Mouse (Mus musculus): Measurements from ENCODE around the gene 1700022I11Rik. TPM values are rescaled to one million over a fixed set of nuclear protein-coding genes. Genes with fewer than 3 reads are reported as not detected.
"Not testable (repeated sequence)": the region's sequence is repeated elsewhere in the genome, so short reads cannot be mapped to it uniquely, and the experiment has no call there.

The 1700022I11Rik gene
- polyA plus RNA-seq, 1 experiment from 2014 or later = 0.76 TPM

- H3K27me3 ChIP-seq (ENCODE audit: control insufficient read depth, insufficient read depth, low read length) = 0 out of 2 replicates have a peak, but pooled peaks cover 2% of the 10 kb centered on the region
- no peak overlapping the region for H3K9ac ChIP-seq (replicated peaks; ENCODE audit: low read length)
- ATAC-seq (replicated peaks; ENCODE audit: insufficient number of reproducible peaks, low FRiP score, low TSS enrichment, low read depth) = no peak
- no peak overlapping the region for H3K27ac ChIP-seq (replicated peaks; ENCODE audit: low read depth, low read length)
- H3K36me3 ChIP-seq (replicated peaks; ENCODE audit: control insufficient read depth, insufficient read depth, low read depth, low read length) = no peaks in the 10 kb centered on the region; the same call in 1 of the 2 replicates
- H3K4me2 ChIP-seq (ENCODE audit: low read depth, low read length) = no peak overlapping the region
- H3K9me3 ChIP-seq (replicated peaks; ENCODE audit: control insufficient read depth, low read length) = no peaks in the 10 kb centered on the region
- no peak overlapping the region for H3K4me3 ChIP-seq (ENCODE audit: low read depth, low read length)
- DNase-seq (ENCODE audit: low spot score) = peak; percentile 68
- no peaks in the 10 kb centered on the region for H3K4me1 ChIP-seq (ENCODE audit: control insufficient read depth, insufficient read depth, low read length)
- 37% methylated on average over 4 of the region's 4 CpGs for WGBS
Measured at GRCm38 (mm10) chr4:42961592-42961991, 7.8 kb upstream of the 1700022I11Rik start.

GRCm38 (mm10) chr4:42963480-42963879, 5.9 kb upstream of the 1700022I11Rik start:
- WGBS = 93% methylated on average over 2 of the region's 2 CpGs
- H3K9me3 ChIP-seq (replicated peaks; ENCODE audit: control insufficient read depth, low read length) = no peaks in the 10 kb centered on the region
- H3K9ac ChIP-seq (replicated peaks; ENCODE audit: low read length) = no peak overlapping the region
- DNase-seq (ENCODE audit: low spot score) = no peak
- H3K4me1 ChIP-seq (ENCODE audit: control insufficient read depth, insufficient read depth, low read length) = no peaks in the 10 kb centered on the region
- H3K27ac ChIP-seq (replicated peaks; ENCODE audit: low read depth, low read length) = no peak overlapping the region
- H3K27me3 ChIP-seq (ENCODE audit: control insufficient read depth, insufficient read depth, low read length) = 0 out of 2 replicates have a peak, but pooled peaks cover 2% of the 10 kb centered on the region
- H3K36me3 ChIP-seq (replicated peaks; ENCODE audit: control insufficient read depth, insufficient read depth, low read depth, low read length) = no peaks in the 10 kb centered on the region
- no peak overlapping the region for H3K4me3 ChIP-seq (ENCODE audit: low read depth, low read length)
- ATAC-seq (replicated peaks; ENCODE audit: insufficient number of reproducible peaks, low FRiP score, low TSS enrichment, low read depth) = no peak
- no peak overlapping the region for H3K4me2 ChIP-seq (ENCODE audit: low read depth, low read length)

DNA sequence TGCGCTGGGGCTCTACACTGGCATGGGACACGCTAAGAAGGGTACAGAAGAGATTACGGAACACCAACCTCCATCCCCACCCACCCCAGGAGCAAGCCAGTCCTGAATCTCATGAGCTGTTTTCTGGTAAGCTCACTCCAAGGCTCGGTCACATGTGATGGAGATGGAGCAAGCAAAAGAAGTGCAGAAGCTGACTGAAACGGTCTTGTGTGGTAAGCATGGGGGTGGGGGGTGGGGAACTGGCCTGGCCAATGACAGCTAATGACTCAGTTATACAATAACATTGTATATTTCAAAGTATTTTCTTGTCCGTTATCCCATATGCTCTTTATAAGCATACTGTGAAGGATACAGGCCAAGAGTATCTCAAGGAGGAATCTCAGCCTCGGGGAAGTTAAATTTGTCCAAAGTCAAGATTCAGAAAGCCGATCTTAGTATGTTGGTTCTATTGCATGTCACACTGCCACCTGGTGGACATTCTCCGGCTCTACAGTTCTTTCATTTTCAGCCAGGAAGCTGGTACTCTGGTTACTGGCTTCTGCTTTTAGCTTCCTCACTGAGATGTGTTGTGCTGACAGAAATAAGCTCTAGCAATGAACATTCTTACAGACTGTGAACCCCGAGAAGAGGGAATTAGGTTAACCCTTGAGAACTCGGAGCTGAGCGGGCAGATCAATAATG, 4.2 kb upstream of the 1700022I11Rik start:
- Histone ChIP-seq H3K4me1 (ENCODE audit: control insufficient read depth, insufficient read depth, low read length) (no peaks in the 10 kb centered on the region), H3K4me2 (ENCODE audit: low read depth, low read length) (no peak overlapping the region), H3K4me3 (ENCODE audit: low read depth, low read length) (no peak overlapping the region), H3K9ac (replicated peaks; ENCODE audit: low read length) (no peak overlapping the region), H3K9me3 (replicated peaks; ENCODE audit: control insufficient read depth, low read length) (no peaks in the 10 kb centered on the region), H3K27ac (replicated peaks; ENCODE audit: low read depth, low read length) (no peak overlapping the region), H3K36me3 (replicated peaks; ENCODE audit: control insufficient read depth, insufficient read depth, low read depth, low read length) (no peaks in the 10 kb centered on the region), H3K27me3 (ENCODE audit: control insufficient read depth, insufficient read depth, low read length) (0 out of 2 replicates have a peak, but pooled peaks cover 2% of the 10 kb centered on the region)
- DNase-seq (ENCODE audit: low spot score) (peak; percentile 80), ATAC-seq (replicated peaks; ENCODE audit: insufficient number of reproducible peaks, low FRiP score, low TSS enrichment, low read depth) (no peak)
- WGBS = 14% methylated on average over 12 of the region's 12 CpGs

- ATAC-seq (replicated peaks; ENCODE audit: insufficient number of reproducible peaks, low FRiP score, low TSS enrichment, low read depth) = no peak
- Histone ChIP-seq H3K4me3 (ENCODE audit: low read depth, low read length) (no peak overlapping the region), H3K27ac (replicated peaks; ENCODE audit: low read depth, low read length) (no peak overlapping the region), H3K4me2 (ENCODE audit: low read depth, low read length) (no peak overlapping the region), H3K36me3 (replicated peaks; ENCODE audit: control insufficient read depth, insufficient read depth, low read depth, low read length) (no peaks in the 10 kb centered on the region), H3K27me3 (ENCODE audit: control insufficient read depth, insufficient read depth, low read length) (no peaks in the 10 kb centered on the region), H3K9me3 (replicated peaks; ENCODE audit: control insufficient read depth, low read length) (no peaks in the 10 kb centered on the region), H3K4me1 (ENCODE audit: control insufficient read depth, insufficient read depth, low read length) (no peaks in the 10 kb centered on the region), H3K9ac (replicated peaks; ENCODE audit: low read length) (no peak overlapping the region)
- no peak for DNase-seq (ENCODE audit: low spot score)
- 75% methylated on average over 4 of the region's 4 CpGs for WGBS
Measured at GRCm38 (mm10) chr4:42972952-42973351, 3.5 kb downstream of the 1700022I11Rik start.

- no peak for ATAC-seq (replicated peaks; ENCODE audit: insufficient number of reproducible peaks, low FRiP score, low TSS enrichment, low read depth)
- no peaks in the 10 kb centered on the region for H3K4me1 ChIP-seq (ENCODE audit: control insufficient read depth, insufficient read depth, low read length)
- WGBS = 84% methylated on average over 5 of the region's 5 CpGs
Measured at GRCm38 (mm10) chr4:42973868-42974267, 4.5 kb downstream of the 1700022I11Rik start.

DNA sequence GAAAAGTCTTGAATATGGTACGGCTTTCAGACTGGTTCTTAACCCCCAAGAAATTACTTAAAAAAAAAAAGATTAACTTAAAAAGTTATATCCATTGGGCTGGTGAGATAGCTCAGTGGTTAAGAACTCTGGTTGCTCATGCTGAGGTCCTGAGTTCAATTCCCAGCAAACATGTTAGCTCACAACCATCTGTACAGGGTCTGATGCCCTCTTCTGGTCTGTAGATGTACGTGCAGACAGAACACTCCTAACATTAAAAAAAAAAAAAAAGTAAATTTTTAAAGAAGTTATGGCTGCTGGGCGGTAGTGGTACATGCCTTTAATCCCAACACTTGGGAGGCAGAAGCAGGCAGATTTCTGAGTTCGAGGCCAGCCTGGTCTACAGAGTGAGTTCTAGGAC, 8.7 kb downstream of the 1700022I11Rik start:
- Histone ChIP-seq H3K27me3 (ENCODE audit: control insufficient read depth, insufficient read depth, low read length) (no peaks in the 10 kb centered on the region), H3K36me3 (replicated peaks; ENCODE audit: control insufficient read depth, insufficient read depth, low read depth, low read length) (peaks cover 4% of the 10 kb centered on the region), H3K27ac (replicated peaks; ENCODE audit: low read depth, low read length) (no peak overlapping the region), H3K4me1 (ENCODE audit: control insufficient read depth, insufficient read depth, low read length) (no peaks in the 10 kb centered on the region), H3K9me3 (replicated peaks; ENCODE audit: control insufficient read depth, low read length) (no peaks in the 10 kb centered on the region), H3K4me2 (ENCODE audit: low read depth, low read length) (no peak overlapping the region), H3K9ac (replicated peaks; ENCODE audit: low read length) (no peak overlapping the region), H3K4me3 (ENCODE audit: low read depth, low read length) (no peak overlapping the region)
- 89% methylated on average over 4 of the region's 4 CpGs for WGBS
- no peak for ATAC-seq (replicated peaks; ENCODE audit: insufficient number of reproducible peaks, low FRiP score, low TSS enrichment, low read depth)
- no peak for DNase-seq (ENCODE audit: low spot score)

More at GRCm38 (mm10) chr4:42973868-42974267, 4.5 kb downstream of the 1700022I11Rik start:
- no peaks in the 10 kb centered on the region for H3K27me3 ChIP-seq (ENCODE audit: control insufficient read depth, insufficient read depth, low read length)
- peaks cover 4% of the 10 kb centered on the region; the same call in 1 of the 2 replicates for H3K36me3 ChIP-seq (replicated peaks; ENCODE audit: control insufficient read depth, insufficient read depth, low read depth, low read length)
- no peak for DNase-seq (ENCODE audit: low spot score)
- no peak overlapping the region for H3K27ac ChIP-seq (replicated peaks; ENCODE audit: low read depth, low read length)
- H3K4me3 ChIP-seq (ENCODE audit: low read depth, low read length) = no peak overlapping the region
- no peak overlapping the region for H3K4me2 ChIP-seq (ENCODE audit: low read depth, low read length)
- H3K9me3 ChIP-seq (replicated peaks; ENCODE audit: control insufficient read depth, low read length) = no peaks in the 10 kb centered on the region
- no peak overlapping the region for H3K9ac ChIP-seq (replicated peaks; ENCODE audit: low read length)

DNA sequence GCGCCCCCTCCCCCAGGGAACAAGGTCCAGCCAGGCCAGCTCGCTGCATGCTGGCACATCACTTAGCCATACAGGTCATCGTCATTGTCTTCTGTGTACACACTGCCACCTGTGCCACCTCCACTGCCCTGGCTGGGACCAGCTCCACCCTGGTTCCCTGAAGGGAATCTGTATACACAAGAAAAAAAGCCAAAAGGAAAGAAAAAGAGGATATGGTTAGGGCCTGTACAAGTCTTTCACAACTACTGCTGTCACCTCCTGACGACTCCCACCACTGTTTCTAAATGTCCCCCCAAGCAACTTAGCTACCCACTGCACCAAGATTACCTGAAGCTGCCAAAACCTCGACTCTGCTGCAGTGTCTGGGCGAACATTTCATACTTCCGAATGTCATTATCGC, 11.1 kb downstream of the 1700022I11Rik start:
- not testable (repeated sequence) for H3K9ac ChIP-seq (replicated peaks; ENCODE audit: low read length); DNase-seq (ENCODE audit: low spot score); H3K36me3 ChIP-seq (replicated peaks; ENCODE audit: control insufficient read depth, insufficient read depth, low read depth, low read length); H3K4me1 ChIP-seq (ENCODE audit: control insufficient read depth, insufficient read depth, low read length); H3K9me3 ChIP-seq (replicated peaks; ENCODE audit: control insufficient read depth, low read length); H3K27me3 ChIP-seq (ENCODE audit: control insufficient read depth, insufficient read depth, low read length); ATAC-seq (replicated peaks; ENCODE audit: insufficient number of reproducible peaks, low FRiP score, low TSS enrichment, low read depth); H3K4me3 ChIP-seq (ENCODE audit: low read depth, low read length); H3K4me2 ChIP-seq (ENCODE audit: low read depth, low read length); H3K27ac ChIP-seq (replicated peaks; ENCODE audit: low read depth, low read length)
- WGBS = 93% methylated on average over 6 of the region's 8 CpGs

DNA sequence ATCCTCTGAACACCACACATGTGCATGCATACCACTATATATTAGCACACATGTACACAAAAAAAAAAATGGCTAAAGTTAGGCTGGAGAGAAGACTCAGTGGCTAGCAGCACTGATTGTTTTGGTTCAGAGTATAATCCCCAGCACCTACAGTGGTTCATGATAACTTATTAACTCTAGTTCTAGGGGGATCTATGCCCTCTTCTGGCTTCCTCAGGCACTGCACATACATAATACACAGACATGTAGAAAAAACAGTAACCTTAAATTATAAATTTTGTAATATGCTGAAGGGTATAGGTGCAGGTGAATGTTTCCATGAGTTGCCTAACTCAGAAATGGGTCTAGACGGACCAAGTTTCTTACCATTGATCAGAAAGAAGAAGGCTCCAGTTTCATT, 18.9 kb downstream of the 1700022I11Rik start:
- Histone ChIP-seq H3K36me3 (replicated peaks; ENCODE audit: control insufficient read depth, insufficient read depth, low read depth, low read length) (peaks cover 21% of the 10 kb centered on the region), H3K9me3 (replicated peaks; ENCODE audit: control insufficient read depth, low read length) (no peaks in the 10 kb centered on the region), H3K9ac (replicated peaks; ENCODE audit: low read length) (no peak overlapping the region), H3K27ac (replicated peaks; ENCODE audit: low read depth, low read length) (no peak overlapping the region), H3K27me3 (ENCODE audit: control insufficient read depth, insufficient read depth, low read length) (no peaks in the 10 kb centered on the region), H3K4me3 (ENCODE audit: low read depth, low read length) (no peak overlapping the region), H3K4me2 (ENCODE audit: low read depth, low read length) (no peak overlapping the region), H3K4me1 (ENCODE audit: control insufficient read depth, insufficient read depth, low read length) (no peaks in the 10 kb centered on the region)
- WGBS = 83% methylated on average over 1 of the region's 1 CpGs
- ATAC-seq (replicated peaks; ENCODE audit: insufficient number of reproducible peaks, low FRiP score, low TSS enrichment, low read depth) (no peak), DNase-seq (ENCODE audit: low spot score) (no peak)

Data from embryonic facial prominence, embryonic 11.5 days (tissue).